Mouse (Mus musculus): ENCODE measurements at regions not wholly inside any gene's neighbourhood (a gene's known extent, or its start where the extent isn't known, plus 50 kb on each side); places are given as distances from the start of the nearest gene placed in this dataset.

- no peaks in the 10 kb centered on the region for H3K4me1 ChIP-seq (ENCODE audit: control insufficient read depth, insufficient read depth, low read length)
- no peaks in the 10 kb centered on the region for H3K9me3 ChIP-seq (ENCODE audit: control insufficient read depth, low read depth, low read length)
- H3K4me2 ChIP-seq (replicated peaks; ENCODE audit: low read depth, low read length) = no peak overlapping the region
- no peak overlapping the region for H3K9ac ChIP-seq (replicated peaks; ENCODE audit: low read depth, low read length)
- H3K36me3 ChIP-seq (ENCODE audit: control insufficient read depth, insufficient read depth, low read length) = no peaks in the 10 kb centered on the region
- H3K4me3 ChIP-seq (ENCODE audit: low read depth, low read length) = no peak overlapping the region
- WGBS = 70% methylated on average over 7 of the region's 7 CpGs
- no peaks in the 10 kb centered on the region for H3K27me3 ChIP-seq (ENCODE audit: control insufficient read depth, insufficient read depth, low read length)
- no peak overlapping the region for H3K27ac ChIP-seq (ENCODE audit: low read length)
- no peak for ATAC-seq (ENCODE audit: insufficient number of reproducible peaks, insufficient read depth, low FRiP score, low read depth)
Measured at GRCm38 (mm10) chr15:60657572-60657971, 196.0 kb downstream of the Fam84b start.

GRCm38 (mm10) chr15:60655113-60655512 is 198.5 kb downstream of the Fam84b start:
- Histone ChIP-seq H3K4me2 (replicated peaks; ENCODE audit: low read depth, low read length) (no peak overlapping the region), H3K36me3 (ENCODE audit: control insufficient read depth, insufficient read depth, low read length) (no peaks in the 10 kb centered on the region), H3K27ac (ENCODE audit: low read length) (no peak overlapping the region), H3K4me1 (ENCODE audit: control insufficient read depth, insufficient read depth, low read length) (no peaks in the 10 kb centered on the region), H3K27me3 (ENCODE audit: control insufficient read depth, insufficient read depth, low read length) (no peaks in the 10 kb centered on the region), H3K4me3 (ENCODE audit: low read depth, low read length) (no peak overlapping the region), H3K9ac (replicated peaks; ENCODE audit: low read depth, low read length) (no peak overlapping the region), H3K9me3 (ENCODE audit: control insufficient read depth, low read depth, low read length) (no peaks in the 10 kb centered on the region)
- WGBS = 70% methylated on average over 3 of the region's 3 CpGs
- no peak for ATAC-seq (ENCODE audit: insufficient number of reproducible peaks, insufficient read depth, low FRiP score, low read depth)

GRCm38 (mm10) chr15:60649252-60649651 is 204.3 kb downstream of the Fam84b start:
- WGBS = 86% methylated on average over 2 of the region's 2 CpGs

GRCm38 (mm10) chr15:60641770-60642169 is 211.8 kb downstream of the Fam84b start:
- Histone ChIP-seq H3K27me3 (ENCODE audit: control insufficient read depth, insufficient read depth, low read length) (no peaks in the 10 kb centered on the region), H3K4me3 (ENCODE audit: low read depth, low read length) (no peak overlapping the region), H3K9ac (replicated peaks; ENCODE audit: low read depth, low read length) (no peak overlapping the region), H3K36me3 (ENCODE audit: control insufficient read depth, insufficient read depth, low read length) (no peaks in the 10 kb centered on the region), H3K27ac (ENCODE audit: low read length) (no peak overlapping the region), H3K9me3 (ENCODE audit: control insufficient read depth, low read depth, low read length) (no peaks in the 10 kb centered on the region), H3K4me2 (replicated peaks; ENCODE audit: low read depth, low read length) (no peak overlapping the region), H3K4me1 (ENCODE audit: control insufficient read depth, insufficient read depth, low read length) (no peaks in the 10 kb centered on the region)
- ATAC-seq (ENCODE audit: insufficient number of reproducible peaks, insufficient read depth, low FRiP score, low read depth) = no peak
- WGBS = 77% methylated on average over 1 of the region's 1 CpGs

More at GRCm38 (mm10) chr15:60649252-60649651, 204.3 kb downstream of the Fam84b start:
- ATAC-seq (ENCODE audit: insufficient number of reproducible peaks, insufficient read depth, low FRiP score, low read depth) = no peak
- H3K27ac ChIP-seq (ENCODE audit: low read length) = no peak overlapping the region
- no peak overlapping the region for H3K4me2 ChIP-seq (replicated peaks; ENCODE audit: low read depth, low read length)
- H3K27me3 ChIP-seq (ENCODE audit: control insufficient read depth, insufficient read depth, low read length) = no peaks in the 10 kb centered on the region
- H3K4me3 ChIP-seq (ENCODE audit: low read depth, low read length) = no peak overlapping the region
- H3K4me1 ChIP-seq (ENCODE audit: control insufficient read depth, insufficient read depth, low read length) = no peaks in the 10 kb centered on the region
- no peaks in the 10 kb centered on the region for H3K9me3 ChIP-seq (ENCODE audit: control insufficient read depth, low read depth, low read length)
- no peak overlapping the region for H3K9ac ChIP-seq (replicated peaks; ENCODE audit: low read depth, low read length)
- no peaks in the 10 kb centered on the region for H3K36me3 ChIP-seq (ENCODE audit: control insufficient read depth, insufficient read depth, low read length)

GRCm38 (mm10) chr15:60633457-60633850 is 220.1 kb downstream of the Fam84b start:
- whole genome bisulfite sequencing = 67% methylated on average over 3 of the region's 3 CpGs
- Histone ChIP-seq H3K4me1 (ENCODE audit: control insufficient read depth, insufficient read depth, low read length) (no peaks in the 10 kb centered on the region), H3K36me3 (ENCODE audit: control insufficient read depth, insufficient read depth, low read length) (no peaks in the 10 kb centered on the region), H3K9ac (replicated peaks; ENCODE audit: low read depth, low read length) (no peak overlapping the region), H3K9me3 (ENCODE audit: control insufficient read depth, low read depth, low read length) (no peaks in the 10 kb centered on the region), H3K27ac (ENCODE audit: low read length) (no peak overlapping the region), H3K27me3 (ENCODE audit: control insufficient read depth, insufficient read depth, low read length) (no peaks in the 10 kb centered on the region), H3K4me3 (ENCODE audit: low read depth, low read length) (no peak overlapping the region), H3K4me2 (replicated peaks; ENCODE audit: low read depth, low read length) (no peak overlapping the region)
- ATAC-seq (ENCODE audit: insufficient number of reproducible peaks, insufficient read depth, low FRiP score, low read depth) = no peak

- Histone ChIP-seq H3K27me3 (ENCODE audit: control insufficient read depth, insufficient read depth, low read length) (no peaks in the 10 kb centered on the region), H3K9me3 (ENCODE audit: control insufficient read depth, low read depth, low read length) (no peaks in the 10 kb centered on the region), H3K9ac (replicated peaks; ENCODE audit: low read depth, low read length) (no peak overlapping the region), H3K36me3 (ENCODE audit: control insufficient read depth, insufficient read depth, low read length) (no peaks in the 10 kb centered on the region), H3K4me2 (replicated peaks; ENCODE audit: low read depth, low read length) (no peak overlapping the region), H3K4me1 (ENCODE audit: control insufficient read depth, insufficient read depth, low read length) (no peaks in the 10 kb centered on the region), H3K27ac (ENCODE audit: low read length) (no peak overlapping the region), H3K4me3 (ENCODE audit: low read depth, low read length) (no peak overlapping the region)
- WGBS = 69% methylated on average over 4 of the region's 4 CpGs
- ATAC-seq (ENCODE audit: insufficient number of reproducible peaks, insufficient read depth, low FRiP score, low read depth) = no peak
Measured at GRCm38 (mm10) chr15:60632789-60633456, 220.7 kb downstream of the Fam84b start.

- no peak for ATAC-seq (ENCODE audit: insufficient number of reproducible peaks, insufficient read depth, low FRiP score, low read depth)
- no peak overlapping the region for H3K9ac ChIP-seq (replicated peaks; ENCODE audit: low read depth, low read length)
- WGBS = 74% methylated on average over 7 of the region's 7 CpGs
- H3K27ac ChIP-seq (ENCODE audit: low read length) = no peak overlapping the region
- H3K4me3 ChIP-seq (ENCODE audit: low read depth, low read length) = no peak overlapping the region
- no peaks in the 10 kb centered on the region for H3K27me3 ChIP-seq (ENCODE audit: control insufficient read depth, insufficient read depth, low read length)
- no peaks in the 10 kb centered on the region for H3K4me1 ChIP-seq (ENCODE audit: control insufficient read depth, insufficient read depth, low read length)
- no peak overlapping the region for H3K4me2 ChIP-seq (replicated peaks; ENCODE audit: low read depth, low read length)
- H3K36me3 ChIP-seq (ENCODE audit: control insufficient read depth, insufficient read depth, low read length) = no peaks in the 10 kb centered on the region
- no peaks in the 10 kb centered on the region for H3K9me3 ChIP-seq (ENCODE audit: control insufficient read depth, low read depth, low read length)
Measured at GRCm38 (mm10) chr15:60630756-60631402, 222.7 kb downstream of the Fam84b start.

- Histone ChIP-seq H3K4me2 (replicated peaks; ENCODE audit: low read depth, low read length) (no peak overlapping the region), H3K9ac (replicated peaks; ENCODE audit: low read depth, low read length) (no peak overlapping the region), H3K9me3 (ENCODE audit: control insufficient read depth, low read depth, low read length) (no peaks in the 10 kb centered on the region), H3K27me3 (ENCODE audit: control insufficient read depth, insufficient read depth, low read length) (no peaks in the 10 kb centered on the region), H3K4me1 (ENCODE audit: control insufficient read depth, insufficient read depth, low read length) (no peaks in the 10 kb centered on the region), H3K36me3 (ENCODE audit: control insufficient read depth, insufficient read depth, low read length) (no peaks in the 10 kb centered on the region), H3K27ac (ENCODE audit: low read length) (no peak overlapping the region), H3K4me3 (ENCODE audit: low read depth, low read length) (no peak overlapping the region)
- no peak for ATAC-seq (ENCODE audit: insufficient number of reproducible peaks, insufficient read depth, low FRiP score, low read depth)
- WGBS = 70% methylated on average over 2 of the region's 2 CpGs
Measured at GRCm38 (mm10) chr15:60618801-60619200, 234.8 kb downstream of the Fam84b start.

- no peak for ATAC-seq (ENCODE audit: insufficient number of reproducible peaks, insufficient read depth, low FRiP score, low read depth)
- H3K9me3 ChIP-seq (ENCODE audit: control insufficient read depth, low read depth, low read length) = no peaks in the 10 kb centered on the region
- H3K36me3 ChIP-seq (ENCODE audit: control insufficient read depth, insufficient read depth, low read length) = no peaks in the 10 kb centered on the region
- H3K4me1 ChIP-seq (ENCODE audit: control insufficient read depth, insufficient read depth, low read length) = no peaks in the 10 kb centered on the region
- H3K27ac ChIP-seq (ENCODE audit: low read length) = no peak overlapping the region
- H3K4me3 ChIP-seq (ENCODE audit: low read depth, low read length) = no peak overlapping the region
- H3K4me2 ChIP-seq (replicated peaks; ENCODE audit: low read depth, low read length) = no peak overlapping the region
- no peaks in the 10 kb centered on the region for H3K27me3 ChIP-seq (ENCODE audit: control insufficient read depth, insufficient read depth, low read length)
- H3K9ac ChIP-seq (replicated peaks; ENCODE audit: low read depth, low read length) = no peak overlapping the region
- WGBS = 56% methylated on average over 2 of the region's 2 CpGs
Measured at GRCm38 (mm10) chr15:60617371-60617770, 236.2 kb downstream of the Fam84b start.

Data from stomach, embryonic 14.5 days (tissue).